Mouse (Mus musculus) liver, embryonic 15.5 days (tissue): ENCODE measurements around the gene Rab11fip5. TPM values are rescaled to one million over a fixed set of nuclear protein-coding genes. Genes with fewer than 3 reads are reported as not detected.

ENCODE experiments used
- ATAC-seq: fragments of 200-750 bp; cut with Nextera tagmentation; 2 replicates; pipeline ENCODE4 v1.8.0; 2017; ENCODE audit warnings: moderate number of reproducible peaks, mild to moderate bottlenecking, moderate library complexity; ENCODE audit not compliant: insufficient read depth
- H3K27ac ChIP-seq: fragments of 300-500 bp; sonication (generic); replicated peaks from 2 replicates; pipeline ENCODE4 v1.5.1; 2015; ENCODE audit warnings: mild to moderate bottlenecking, inconsistent platforms
- H3K27me3 ChIP-seq: fragments of 300-500 bp; sonication (generic); 2 replicates; pipeline ENCODE4 v1.6.1; 2015; ENCODE audit warnings: mild to moderate bottlenecking, inconsistent platforms
- H3K36me3 ChIP-seq: fragments of 300-500 bp; sonication (generic); replicated peaks from 2 replicates; pipeline ENCODE4 v1.6.1; 2015; ENCODE audit warnings: moderate library complexity, mild to moderate bottlenecking, inconsistent platforms
- H3K4me1 ChIP-seq: fragments of 300-500 bp; sonication (generic); replicated peaks from 2 replicates; pipeline ENCODE4 v1.6.1; 2015; ENCODE audit warnings: inconsistent platforms
- H3K4me2 ChIP-seq: fragments of 300-500 bp; sonication (generic); 2 replicates; pipeline ENCODE4 v1.6.1; 2015; ENCODE audit warnings: moderate library complexity, mild to moderate bottlenecking, inconsistent platforms
- H3K4me3 ChIP-seq: fragments of 300-500 bp; sonication (generic); replicated peaks from 2 replicates; pipeline ENCODE4 v1.5.1; 2015; ENCODE audit warnings: mild to moderate bottlenecking, inconsistent platforms
- H3K9ac ChIP-seq: fragments of 300-500 bp; sonication (generic); 2 replicates; pipeline ENCODE4 v1.6.1; 2015; ENCODE audit warnings: moderate library complexity, mild to moderate bottlenecking, inconsistent platforms
- H3K9me3 ChIP-seq: fragments of 300-500 bp; sonication (generic); replicated peaks from 2 replicates; pipeline ENCODE4 v1.6.1; 2016; ENCODE audit warnings: inconsistent platforms
- WGBS: fragments of 180-500 bp; shearing (Covaris S2); methylation state at CpG from one replicate; pipeline ENCODE4 v1.1.7; 2015; ENCODE audit warnings: mixed read lengths; ENCODE audit not compliant: insufficient replicate concordance; 5-methylcytosine and 5-hydroxymethylcytosine counted together
- polyA plus RNA-seq: library from polyadenylated mRNA; unstranded; fragments of >200 nt; fragmentation: Nextera tagmentation; extraction: Ambion mirVana; gene quantifications from 2 replicates; pipeline ENCODE4 v1.2.1, GENCODE M21; 2015

The Rab11fip5 gene
- polyA plus RNA-seq, 1 experiment from 2014 or later: 0.86 TPM

- no peak overlapping the region for H3K27ac ChIP-seq
- no peak overlapping the region for H3K9ac ChIP-seq
- H3K4me3 ChIP-seq: no peak overlapping the region
- H3K9me3 ChIP-seq: no peaks in the 10 kb centered on the region
- H3K27me3 ChIP-seq: no peaks in the 10 kb centered on the region
- peaks cover 13% of the 10 kb centered on the region for H3K4me1 ChIP-seq
- no peak overlapping the region for H3K4me2 ChIP-seq
- H3K36me3 ChIP-seq: no peaks in the 10 kb centered on the region
- 73% methylated on average over 5 of the region's 5 CpGs for WGBS
- ATAC-seq: no peak
Measured at GRCm38 (mm10) chr6:85363231-85363905, 11.1 kb downstream of the Rab11fip5 start.

- no peak overlapping the region for H3K27ac ChIP-seq
- 62% methylated on average over 5 of the region's 5 CpGs for WGBS
- H3K9me3 ChIP-seq: no peaks in the 10 kb centered on the region
- no peak overlapping the region for H3K9ac ChIP-seq
- no peak overlapping the region for H3K4me2 ChIP-seq
- no peak overlapping the region for H3K4me3 ChIP-seq
- no peaks in the 10 kb centered on the region for H3K36me3 ChIP-seq
- H3K27me3 ChIP-seq: no peaks in the 10 kb centered on the region
- no peak for ATAC-seq
- peaks cover 7% of the 10 kb centered on the region for H3K4me1 ChIP-seq
Measured at GRCm38 (mm10) chr6:85362610-85363009, 11.8 kb downstream of the Rab11fip5 start.

- Histone ChIP-seq H3K27me3 (no peaks in the 10 kb centered on the region), H3K36me3 (no peaks in the 10 kb centered on the region), H3K9ac (no peak overlapping the region), H3K9me3 (no peaks in the 10 kb centered on the region), H3K27ac (no peak overlapping the region), H3K4me1 (no peaks in the 10 kb centered on the region), H3K4me3 (no peak overlapping the region), H3K4me2 (no peak overlapping the region)
- 64% methylated on average over 5 of the region's 5 CpGs for WGBS
- ATAC-seq: no peak
Measured at GRCm38 (mm10) chr6:85360311-85360710, 14.1 kb downstream of the Rab11fip5 start.

- no peaks in the 10 kb centered on the region for H3K27me3 ChIP-seq
- no peaks in the 10 kb centered on the region for H3K4me1 ChIP-seq
- H3K9ac ChIP-seq: no peak overlapping the region
- H3K4me3 ChIP-seq: no peak overlapping the region
- no peak for ATAC-seq
- 63% methylated on average over 1 of the region's 1 CpGs for WGBS
- no peaks in the 10 kb centered on the region for H3K36me3 ChIP-seq
- no peak overlapping the region for H3K4me2 ChIP-seq
- H3K9me3 ChIP-seq: no peaks in the 10 kb centered on the region
- no peak overlapping the region for H3K27ac ChIP-seq
Measured at GRCm38 (mm10) chr6:85358877-85359276, 15.6 kb downstream of the Rab11fip5 start.

- ATAC-seq: no peak
Measured at GRCm38 (mm10) chr6:85356682-85357465, 17.6 kb downstream of the Rab11fip5 start.

GRCm38 (mm10) chr6:85355753-85356152, 18.7 kb downstream of the Rab11fip5 start:
- 89% methylated on average over 2 of the region's 2 CpGs for WGBS
- ATAC-seq: no peak
- no peak overlapping the region for H3K4me2 ChIP-seq

More at GRCm38 (mm10) chr6:85356682-85357465, 17.6 kb downstream of the Rab11fip5 start:
- Histone ChIP-seq H3K9ac (no peak overlapping the region), H3K9me3 (no peaks in the 10 kb centered on the region), H3K36me3 (no peaks in the 10 kb centered on the region), H3K4me3 (no peak overlapping the region), H3K27me3 (no peaks in the 10 kb centered on the region), H3K27ac (no peak overlapping the region), H3K4me1 (no peaks in the 10 kb centered on the region), H3K4me2 (no peak overlapping the region)
- WGBS: 35% methylated on average over 4 of the region's 4 CpGs

GRCm38 (mm10) chr6:85354709-85355108, 19.7 kb downstream of the Rab11fip5 start:
- Histone ChIP-seq H3K27me3 (no peaks in the 10 kb centered on the region), H3K9ac (no peak overlapping the region), H3K27ac (no peak overlapping the region), H3K9me3 (no peaks in the 10 kb centered on the region), H3K4me3 (no peak overlapping the region), H3K4me1 (no peaks in the 10 kb centered on the region), H3K36me3 (no peaks in the 10 kb centered on the region), H3K4me2 (no peak overlapping the region)
- 69% methylated on average over 6 of the region's 6 CpGs for WGBS
- no peak for ATAC-seq

More at GRCm38 (mm10) chr6:85355753-85356152, 18.7 kb downstream of the Rab11fip5 start:
- H3K4me1 ChIP-seq: no peaks in the 10 kb centered on the region
- H3K36me3 ChIP-seq: no peaks in the 10 kb centered on the region
- H3K9me3 ChIP-seq: no peaks in the 10 kb centered on the region
- no peak overlapping the region for H3K4me3 ChIP-seq
- H3K9ac ChIP-seq: no peak overlapping the region
- H3K27me3 ChIP-seq: no peaks in the 10 kb centered on the region
- H3K27ac ChIP-seq: no peak overlapping the region

- H3K36me3 ChIP-seq: no peaks in the 10 kb centered on the region
- 54% methylated on average over 3 of the region's 3 CpGs for WGBS
- ATAC-seq: no peak
- H3K4me1 ChIP-seq: no peaks in the 10 kb centered on the region
- H3K4me2 ChIP-seq: no peak overlapping the region
- H3K9me3 ChIP-seq: no peaks in the 10 kb centered on the region
- H3K9ac ChIP-seq: no peak overlapping the region
- no peaks in the 10 kb centered on the region for H3K27me3 ChIP-seq
- no peak overlapping the region for H3K27ac ChIP-seq
- no peak overlapping the region for H3K4me3 ChIP-seq
Measured at GRCm38 (mm10) chr6:85353706-85354105, 20.7 kb downstream of the Rab11fip5 start.

- no peak overlapping the region for H3K4me3 ChIP-seq
- H3K27me3 ChIP-seq: no peaks in the 10 kb centered on the region
- no peak overlapping the region for H3K9ac ChIP-seq
- no peaks in the 10 kb centered on the region for H3K36me3 ChIP-seq
- H3K4me1 ChIP-seq: no peaks in the 10 kb centered on the region
- no peak overlapping the region for H3K4me2 ChIP-seq
- H3K27ac ChIP-seq: no peak overlapping the region
- ATAC-seq: no peak
- 42% methylated on average over 1 of the region's 1 CpGs for WGBS
- no peaks in the 10 kb centered on the region for H3K9me3 ChIP-seq
Measured at GRCm38 (mm10) chr6:85350157-85350556, 24.3 kb downstream of the Rab11fip5 start.

- no peak overlapping the region for H3K27ac ChIP-seq
- no peak overlapping the region for H3K4me2 ChIP-seq
- H3K9me3 ChIP-seq: no peaks in the 10 kb centered on the region
- no peak overlapping the region for H3K4me3 ChIP-seq
- 54% methylated on average over 7 of the region's 7 CpGs for WGBS
- H3K4me1 ChIP-seq: no peaks in the 10 kb centered on the region
- no peak for ATAC-seq
- H3K9ac ChIP-seq: no peak overlapping the region
- H3K36me3 ChIP-seq: no peaks in the 10 kb centered on the region
- no peaks in the 10 kb centered on the region for H3K27me3 ChIP-seq
Measured at GRCm38 (mm10) chr6:85349246-85349645, 25.2 kb downstream of the Rab11fip5 start.

GRCm38 (mm10) chr6:85348133-85348532, 26.3 kb downstream of the Rab11fip5 start:
- Histone ChIP-seq H3K9me3 (no peaks in the 10 kb centered on the region), H3K9ac (no peak overlapping the region), H3K4me1 (no peaks in the 10 kb centered on the region), H3K36me3 (no peaks in the 10 kb centered on the region), H3K27me3 (no peaks in the 10 kb centered on the region; the same call in 1 of the 2 replicates), H3K4me3 (no peak overlapping the region), H3K4me2 (no peak overlapping the region), H3K27ac (no peak overlapping the region)
- ATAC-seq: no peak
- WGBS: 68% methylated on average over 11 of the region's 11 CpGs
